Mouse (Mus musculus): ENCODE data around the gene 4430402I18Rik.

GRCm38 (mm10) chr19:28897497-28897896 lies 70.1 kb downstream of the 4430402I18Rik start:
- no peak for TF ChIP-seq POLR2A (IDR thresholded peaks at IDR 0.05; ENCODE audit: low read depth, low read length)
- TF ChIP-seq CTCF (conservative IDR thresholded peaks at IDR 0.05; ENCODE audit: insufficient read depth, insufficient read length, low read depth, low read length) = no peak
